Mouse (Mus musculus) thymus, adult 2 months (tissue): ENCODE measurements around the gene Prdm10.

Experiments used
- CTCF ChIP-seq: fragments of 200-500 bp; IDR thresholded peaks from 2 replicates; pipeline ENCODE4 v1.5.1; 2012; ENCODE audit warnings: mild to moderate bottlenecking, control low read depth, low read length, moderate library complexity, borderline replicate concordance; ENCODE audit not compliant: control insufficient read depth, poor library complexity, insufficient read depth; ENCODE audit errors: extremely low read depth
- POLR2A ChIP-seq: fragments of 200-500 bp; IDR thresholded peaks from 2 replicates; pipeline ENCODE4 v1.6.1; 2012; ENCODE audit warnings: mild to moderate bottlenecking, low read length, control low read depth, moderate library complexity; ENCODE audit not compliant: control insufficient read depth, poor library complexity, insufficient read depth; ENCODE audit errors: extremely low read depth

DNA sequence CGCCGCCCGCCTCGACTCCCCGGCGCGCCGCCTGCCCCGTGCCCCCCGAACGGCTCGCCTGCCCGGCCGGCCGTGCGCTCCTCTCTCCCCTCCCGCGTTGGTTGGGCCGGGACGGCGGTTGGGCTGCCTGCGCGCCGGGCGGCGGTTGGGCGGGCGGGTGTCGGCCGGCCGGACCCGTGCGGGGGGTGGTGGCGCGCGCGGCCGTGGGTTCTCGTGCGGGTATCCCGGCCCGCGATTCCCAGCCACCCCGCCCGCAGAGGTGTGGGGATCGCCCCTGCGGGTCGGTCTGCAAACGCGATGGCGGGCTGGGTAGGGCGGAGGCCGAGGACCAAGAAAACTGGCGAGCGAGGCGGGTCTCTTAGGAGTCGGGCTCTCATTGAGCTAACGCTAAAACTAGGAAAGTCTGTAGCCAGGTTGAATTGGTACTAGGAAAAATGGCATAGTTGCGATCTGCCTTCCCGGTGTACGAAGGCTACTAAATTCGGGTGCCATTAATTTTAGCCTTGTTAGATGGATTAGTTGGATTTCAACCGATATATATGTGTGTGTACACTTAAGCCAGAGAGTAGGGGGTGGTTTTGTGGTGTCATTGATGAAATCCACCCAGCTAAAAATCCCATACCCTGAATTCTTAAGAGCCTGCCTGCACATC lies 799 bp downstream of the Prdm10 start:
- TF ChIP-seq POLR2A (no peak; the same call in 1 of the 2 replicates), CTCF (0 out of 2 replicates have a peak, but pooled peaks have one; percentile 7)
